Mouse (Mus musculus) hindbrain, embryonic 10.5 days (tissue): ENCODE results near the gene Fbln2. TPM values are rescaled to one million over a fixed set of nuclear protein-coding genes. Genes with fewer than 3 reads are reported as not detected.
A peak's percentile ranks its signal among the peaks of the same experiment; 100 is the strongest.

Source experiments
- DNase-seq: peaks from one replicate; pipeline ENCODE4 v3.0.0-alpha.2; 2017; ENCODE audit warnings: low spot score
- H3K27ac ChIP-seq: fragments of 300-500 bp; sonication (generic); 2 replicates; pipeline ENCODE4 v1.5.1; 2016; ENCODE audit warnings: mild to moderate bottlenecking, moderate library complexity
- H3K27me3 ChIP-seq: fragments of 300-500 bp; sonication (generic); 2 replicates; pipeline ENCODE4 v1.6.1; 2016; ENCODE audit warnings: mild to moderate bottlenecking; ENCODE audit not compliant: poor library complexity, insufficient read depth, severe bottlenecking
- H3K36me3 ChIP-seq: fragments of 300-500 bp; sonication (generic); 2 replicates; pipeline ENCODE4 v1.6.1; 2016; ENCODE audit warnings: mild to moderate bottlenecking, moderate library complexity
- H3K4me1 ChIP-seq: fragments of 300-500 bp; sonication (generic); replicated peaks from 2 replicates; pipeline ENCODE4 v1.6.1; 2016; ENCODE audit warnings: mild to moderate bottlenecking
- H3K4me3 ChIP-seq: fragments of 300-500 bp; sonication (generic); 2 replicates; pipeline ENCODE4 v1.5.1; 2016; ENCODE audit warnings: mild to moderate bottlenecking, moderate library complexity
- H3K9me3 ChIP-seq: fragments of 300-500 bp; sonication (generic); 2 replicates; pipeline ENCODE4 v1.6.1; 2016; ENCODE audit warnings: mild to moderate bottlenecking, moderate library complexity
- WGBS: fragments of 180-500 bp; shearing (Covaris S2); methylation state at CpG from one replicate; pipeline ENCODE4 v1.1.7; 2016; 5-methylcytosine and 5-hydroxymethylcytosine counted together
- polyA plus RNA-seq: library from polyadenylated mRNA; unstranded; fragments of >200 nt; fragmentation: Nextera tagmentation; extraction: Ambion mirVana; gene quantifications from 2 replicates; pipeline ENCODE4 v1.2.1, GENCODE M21; 2016

Gene Fbln2
- polyA plus RNA-seq, 1 experiment from 2014 or later, result 32.2 TPM

DNA sequence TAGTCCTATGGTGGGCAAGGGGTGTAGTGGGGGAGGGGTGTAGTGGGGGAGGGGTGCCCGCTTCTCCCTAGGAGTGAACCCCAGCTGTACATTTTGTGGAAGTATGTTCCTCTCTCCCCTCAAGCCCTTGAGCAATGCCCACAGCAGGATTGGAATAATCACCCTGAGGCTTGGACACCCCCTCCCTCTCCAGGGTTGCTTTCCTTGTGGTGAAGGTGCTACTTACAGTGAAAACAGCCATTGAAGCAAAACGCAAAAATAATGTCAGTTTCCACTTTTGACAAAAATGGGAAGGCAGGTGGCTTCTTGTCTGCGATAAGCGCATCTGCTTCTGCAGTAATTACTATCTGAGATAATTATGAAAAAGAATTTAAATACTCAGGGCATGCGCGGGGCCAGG lies 75.4 kb downstream of the Fbln2 start:
- H3K27ac ChIP-seq, result peak overlapping the region; percentile 56; the same call in 1 of the 2 replicates
- peaks cover 86% of the 10 kb centered on the region for H3K27me3 ChIP-seq
- H3K4me1 ChIP-seq, result peaks cover 49% of the 10 kb centered on the region
- no peak for DNase-seq
- H3K36me3 ChIP-seq, result no peaks in the 10 kb centered on the region
- no peaks in the 10 kb centered on the region for H3K9me3 ChIP-seq
- no peak overlapping the region for H3K4me3 ChIP-seq
- 78% methylated on average over 6 of the region's 6 CpGs for WGBS

- WGBS, result 62% methylated on average over 3 of the region's 3 CpGs
- peak overlapping the region; percentile 56 for H3K27ac ChIP-seq
- H3K4me1 ChIP-seq, result peaks cover 49% of the 10 kb centered on the region
- H3K36me3 ChIP-seq, result no peaks in the 10 kb centered on the region
- H3K9me3 ChIP-seq, result no peaks in the 10 kb centered on the region
- DNase-seq, result no peak
- H3K4me3 ChIP-seq, result no peak overlapping the region
- H3K27me3 ChIP-seq, result peaks cover 85% of the 10 kb centered on the region
These were observed 76.1 kb downstream of the Fbln2 start for GRCm38 (mm10) chr6:91288251-91288785.

- Histone ChIP-seq H3K27ac (no peak overlapping the region), H3K36me3 (no peaks in the 10 kb centered on the region), H3K4me1 (peaks cover 49% of the 10 kb centered on the region), H3K9me3 (no peaks in the 10 kb centered on the region), H3K4me3 (no peak overlapping the region), H3K27me3 (peaks cover 79% of the 10 kb centered on the region)
- DNase-seq, result no peak
- 84% methylated on average over 1 of the region's 1 CpGs for WGBS
These were observed 76.7 kb downstream of the Fbln2 start for GRCm38 (mm10) chr6:91288961-91289360.

GRCm38 (mm10) chr6:91290937-91291336 lies 78.7 kb downstream of the Fbln2 start:
- no peaks in the 10 kb centered on the region for H3K36me3 ChIP-seq
- H3K27ac ChIP-seq, result no peak overlapping the region
- H3K9me3 ChIP-seq, result no peaks in the 10 kb centered on the region
- WGBS, result 83% methylated on average over 10 of the region's 10 CpGs
- H3K4me1 ChIP-seq, result peaks cover 32% of the 10 kb centered on the region
- H3K27me3 ChIP-seq, result peaks cover 59% of the 10 kb centered on the region
- H3K4me3 ChIP-seq, result no peak overlapping the region
- no peak for DNase-seq

GRCm38 (mm10) chr6:91295431-91295830 lies 83.2 kb downstream of the Fbln2 start:
- DNase-seq, result no peak
- peaks cover 35% of the 10 kb centered on the region for H3K27me3 ChIP-seq
- 75% methylated on average over 4 of the region's 4 CpGs for WGBS

GRCm38 (mm10) chr6:91298828-91299227 lies 86.6 kb downstream of the Fbln2 start:
- Histone ChIP-seq H3K9me3 (no peaks in the 10 kb centered on the region), H3K36me3 (no peaks in the 10 kb centered on the region), H3K27ac (peak overlapping the region; percentile 5), H3K4me3 (no peak overlapping the region), H3K4me1 (peaks cover 51% of the 10 kb centered on the region), H3K27me3 (peaks cover 20% of the 10 kb centered on the region)
- no peak for DNase-seq
- 51% methylated on average over 6 of the region's 6 CpGs for WGBS

More at GRCm38 (mm10) chr6:91295431-91295830, 83.2 kb downstream of the Fbln2 start:
- Histone ChIP-seq H3K27ac (no peak overlapping the region), H3K4me3 (no peak overlapping the region), H3K4me1 (peaks cover 24% of the 10 kb centered on the region), H3K36me3 (no peaks in the 10 kb centered on the region), H3K9me3 (no peaks in the 10 kb centered on the region)

DNA sequence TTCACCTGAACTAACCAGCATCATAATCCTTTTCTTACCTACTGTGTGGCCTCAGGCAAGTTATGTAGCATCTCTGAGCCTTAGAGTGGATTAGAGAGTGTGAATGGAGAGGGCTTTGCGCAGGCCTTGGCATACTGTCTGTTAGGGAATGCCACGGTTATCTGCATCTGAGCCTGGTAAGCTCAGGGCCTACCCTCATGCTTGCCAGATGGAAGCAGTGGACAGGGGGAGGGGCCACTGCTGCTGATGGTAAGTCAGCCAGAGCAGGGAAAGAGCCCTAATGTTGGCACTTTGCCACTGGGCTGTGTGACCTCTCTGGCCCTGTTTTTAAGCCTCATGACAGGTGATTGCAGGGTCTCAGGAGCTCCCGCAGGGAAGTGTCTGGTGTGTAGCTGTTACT lies 87.8 kb downstream of the Fbln2 start:
- Histone ChIP-seq H3K4me1 (peaks cover 49% of the 10 kb centered on the region), H3K9me3 (no peaks in the 10 kb centered on the region), H3K27ac (peak overlapping the region; percentile 87), H3K36me3 (no peaks in the 10 kb centered on the region), H3K27me3 (peaks cover 20% of the 10 kb centered on the region), H3K4me3 (no peak overlapping the region)
- 79% methylated on average over 3 of the region's 3 CpGs for WGBS
- no peak for DNase-seq

DNA sequence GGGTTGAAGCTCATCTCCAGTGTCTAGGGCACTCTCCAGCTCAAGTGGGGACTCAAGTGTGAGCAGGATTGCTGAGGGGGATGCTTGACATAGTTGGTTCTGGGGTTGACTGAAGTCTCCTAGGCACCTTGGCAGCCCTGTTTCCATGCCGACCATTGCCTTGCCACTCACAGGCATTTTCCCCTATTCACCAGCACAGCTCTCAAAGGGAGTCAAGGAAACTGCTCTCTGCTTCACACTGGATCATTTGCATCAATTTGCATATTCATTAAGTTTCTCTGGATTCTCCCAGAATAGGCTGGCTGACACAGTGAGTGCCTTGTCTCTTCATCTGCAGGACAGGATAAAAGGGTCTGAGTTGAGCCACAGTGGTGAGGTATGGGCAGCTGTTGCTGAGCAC lies 89.6 kb downstream of the Fbln2 start:
- Histone ChIP-seq H3K27ac (peak overlapping the region; percentile 87), H3K9me3 (no peaks in the 10 kb centered on the region), H3K4me3 (no peak overlapping the region), H3K4me1 (peaks cover 48% of the 10 kb centered on the region), H3K36me3 (no peaks in the 10 kb centered on the region), H3K27me3 (peaks cover 18% of the 10 kb centered on the region)
- DNase-seq, result peak; percentile 79
- WGBS, result 12% methylated on average over 1 of the region's 1 CpGs

DNA sequence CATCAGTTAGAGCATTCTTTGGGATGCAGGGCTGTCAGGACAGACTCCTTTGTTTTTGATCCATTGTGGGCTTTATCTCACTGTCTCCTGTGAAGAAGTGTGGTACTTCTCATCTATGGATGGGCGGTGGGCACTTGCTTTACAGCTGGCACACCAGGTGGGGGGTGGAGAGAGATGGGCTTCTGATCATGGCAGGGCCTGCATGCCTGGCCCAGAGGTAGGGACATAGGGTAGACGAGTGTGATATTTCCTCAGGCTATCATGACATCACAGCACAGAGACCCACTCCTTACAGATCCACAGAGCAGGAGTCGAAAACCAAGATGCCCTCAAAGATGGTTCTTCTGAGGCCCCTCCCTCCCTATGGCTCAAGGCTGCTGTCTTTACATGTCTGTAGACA lies 90.1 kb downstream of the Fbln2 start:
- Histone ChIP-seq H3K36me3 (no peaks in the 10 kb centered on the region), H3K27ac (peak overlapping the region; percentile 87), H3K4me3 (no peak overlapping the region), H3K27me3 (peaks cover 14% of the 10 kb centered on the region), H3K9me3 (no peaks in the 10 kb centered on the region), H3K4me1 (peaks cover 48% of the 10 kb centered on the region)
- WGBS, result 77% methylated on average over 3 of the region's 3 CpGs
- no peak for DNase-seq

- 81% methylated on average over 4 of the region's 4 CpGs for WGBS
- no peaks in the 10 kb centered on the region for H3K9me3 ChIP-seq
- H3K27ac ChIP-seq, result peak overlapping the region; percentile 87
- H3K36me3 ChIP-seq, result no peaks in the 10 kb centered on the region
- DNase-seq, result no peak
- H3K27me3 ChIP-seq, result no peaks in the 10 kb centered on the region
- no peak overlapping the region for H3K4me3 ChIP-seq
- peaks cover 40% of the 10 kb centered on the region for H3K4me1 ChIP-seq
These were observed 91.9 kb downstream of the Fbln2 start for GRCm38 (mm10) chr6:91304172-91304571.

DNA sequence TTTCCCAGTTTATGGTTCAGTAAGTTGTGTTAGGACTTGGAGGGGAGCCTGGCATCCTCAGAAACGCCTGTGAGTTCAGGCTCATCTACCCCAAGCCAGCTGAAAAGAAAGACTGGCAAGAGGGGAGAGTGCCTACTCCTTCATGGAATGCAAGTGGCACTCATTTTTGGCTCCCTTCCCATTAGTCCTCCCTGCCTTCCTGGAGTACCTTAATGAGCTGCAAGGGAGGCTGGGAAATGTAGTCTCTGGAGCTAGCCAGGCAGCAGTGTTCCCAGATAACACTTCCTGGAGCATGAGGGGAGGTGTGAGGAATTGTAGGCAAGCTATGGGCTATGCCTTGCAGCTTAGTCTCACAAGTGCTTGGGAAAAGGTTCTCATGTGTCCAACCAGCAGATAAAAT lies 95.7 kb downstream of the Fbln2 start:
- Histone ChIP-seq H3K4me3 (no peak overlapping the region), H3K4me1 (peaks cover 5% of the 10 kb centered on the region; the same call in 1 of the 2 replicates), H3K27ac (peak overlapping the region; percentile 12; the same call in 1 of the 2 replicates), H3K36me3 (no peaks in the 10 kb centered on the region), H3K27me3 (no peaks in the 10 kb centered on the region), H3K9me3 (no peaks in the 10 kb centered on the region)
- no peak for DNase-seq
- 66% methylated on average over 1 of the region's 1 CpGs for WGBS

- Histone ChIP-seq H3K27me3 (no peaks in the 10 kb centered on the region), H3K4me1 (0 out of 2 replicates have a peak, but pooled peaks cover 3% of the 10 kb centered on the region), H3K36me3 (no peaks in the 10 kb centered on the region), H3K27ac (no peak overlapping the region), H3K4me3 (no peak overlapping the region), H3K9me3 (peaks cover 6% of the 10 kb centered on the region; the same call in 1 of the 2 replicates)
- 86% methylated on average over 5 of the region's 5 CpGs for WGBS
- DNase-seq, result no peak
These were observed 98.9 kb downstream of the Fbln2 start for GRCm38 (mm10) chr6:91311204-91311603.

DNA sequence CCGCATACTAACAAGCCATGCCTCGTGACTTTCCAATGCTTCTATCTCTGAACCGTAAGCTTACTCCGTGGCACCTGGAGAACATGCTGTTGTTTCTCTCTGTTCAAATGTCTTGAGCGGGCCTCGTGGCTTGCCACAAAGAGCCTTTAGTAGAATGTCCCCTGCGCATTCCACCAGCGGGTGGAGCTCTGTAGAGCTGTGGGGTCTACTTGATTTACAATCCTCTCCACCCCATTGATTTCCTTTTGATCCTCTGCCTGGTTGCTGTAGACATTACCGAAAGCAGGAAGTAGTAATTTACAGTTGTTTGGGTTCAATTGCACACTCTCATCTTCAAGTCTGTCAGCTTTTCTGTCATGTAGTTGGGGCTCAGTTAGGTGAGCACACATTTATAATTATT lies 100.2 kb downstream of the Fbln2 start:
- Histone ChIP-seq H3K4me1 (0 out of 2 replicates have a peak, but pooled peaks cover 3% of the 10 kb centered on the region), H3K27ac (no peak overlapping the region), H3K36me3 (no peaks in the 10 kb centered on the region), H3K27me3 (no peaks in the 10 kb centered on the region), H3K9me3 (peaks cover 9% of the 10 kb centered on the region; the same call in 1 of the 2 replicates), H3K4me3 (no peak overlapping the region)
- DNase-seq, result no peak
- 73% methylated on average over 9 of the region's 9 CpGs for WGBS
